Mouse (Mus musculus) macrophage (primary cell): ENCODE data around the gene Magi1. TPM values are rescaled to one million over a fixed set of nuclear protein-coding genes. Genes with fewer than 3 reads are reported as not detected.

Source experiments
- H3K27ac ChIP-seq: fragments of 350-480 bp; formaldehyde crosslinking; 2 replicates; pipeline ENCODE4 v1.9.0; 2021
- H3K36me3 ChIP-seq: fragments of 350-480 bp; formaldehyde crosslinking; 2 replicates; pipeline ENCODE4 v1.9.0; 2021; ENCODE audit errors: inconsistent target
- H3K4me3 ChIP-seq: fragments of 350-480 bp; formaldehyde crosslinking; 2 replicates; pipeline ENCODE4 v1.9.0; 2021; ENCODE audit errors: inconsistent target
- H3K79me2 ChIP-seq: fragments of 350-480 bp; formaldehyde crosslinking; 2 replicates; pipeline ENCODE4 v1.9.0; 2021; ENCODE audit errors: inconsistent target
- WGBS: methylation state at CpG from one replicate; pipeline ENCODE4 v1.1.7; 2026; ENCODE audit warnings: inconsistent platforms; ENCODE audit not compliant: missing documents; 5-methylcytosine and 5-hydroxymethylcytosine counted together
- polyA plus RNA-seq: library from polyadenylated mRNA; stranded (reverse); fragments of 250-400 nt; gene quantifications from 3 replicates; pipeline ENCODE4 v1.2.4, GENCODE M21; 2018; ENCODE audit warnings: inconsistent platforms

Gene Magi1
- polyA plus RNA-seq, 1 experiment from 2014 or later = 0.14 TPM

DNA sequence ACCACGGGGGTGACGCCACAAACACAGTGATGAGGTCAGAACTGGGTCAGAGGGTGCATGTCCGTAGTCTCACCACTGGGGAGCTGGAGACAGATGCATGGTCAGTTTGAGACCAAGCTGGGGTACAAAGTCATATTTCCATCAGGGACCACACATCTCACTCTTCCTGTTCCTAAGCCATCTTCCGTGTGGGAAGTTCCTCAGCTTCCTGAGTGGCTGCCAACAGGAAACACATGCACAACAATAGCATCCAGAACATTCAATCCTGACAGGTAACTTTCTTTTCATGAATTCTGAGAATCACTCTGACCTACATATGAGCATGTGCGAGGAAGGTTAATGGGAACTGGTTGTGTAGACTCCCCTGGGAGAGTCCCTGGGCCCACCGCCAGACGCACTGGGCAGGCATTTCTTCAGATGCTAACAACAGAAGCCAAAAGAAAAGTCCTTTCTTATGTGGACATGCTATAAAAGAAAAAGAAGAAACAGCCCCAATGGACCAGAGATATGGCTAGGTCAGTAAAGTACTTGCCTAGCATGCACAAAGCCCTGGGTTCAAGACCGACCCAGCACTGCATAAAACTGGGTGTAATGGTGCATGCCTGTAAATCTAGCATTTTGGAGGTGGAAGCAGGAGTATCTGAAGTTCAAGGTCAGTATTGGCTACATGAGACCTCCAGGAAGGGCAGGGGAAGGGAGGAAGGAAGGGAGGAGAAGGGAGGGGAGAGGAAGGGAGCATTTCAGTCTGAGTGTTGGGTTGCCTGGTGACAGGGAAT is 138.1 kb downstream of the Magi1 start:
- no peak overlapping the region for H3K4me3 ChIP-seq
- H3K79me2 ChIP-seq = no peaks in the 10 kb centered on the region
- H3K36me3 ChIP-seq = no peaks in the 10 kb centered on the region
- no peak overlapping the region for H3K27ac ChIP-seq
- WGBS = 88% methylated on average over 8 of the region's 8 CpGs

DNA sequence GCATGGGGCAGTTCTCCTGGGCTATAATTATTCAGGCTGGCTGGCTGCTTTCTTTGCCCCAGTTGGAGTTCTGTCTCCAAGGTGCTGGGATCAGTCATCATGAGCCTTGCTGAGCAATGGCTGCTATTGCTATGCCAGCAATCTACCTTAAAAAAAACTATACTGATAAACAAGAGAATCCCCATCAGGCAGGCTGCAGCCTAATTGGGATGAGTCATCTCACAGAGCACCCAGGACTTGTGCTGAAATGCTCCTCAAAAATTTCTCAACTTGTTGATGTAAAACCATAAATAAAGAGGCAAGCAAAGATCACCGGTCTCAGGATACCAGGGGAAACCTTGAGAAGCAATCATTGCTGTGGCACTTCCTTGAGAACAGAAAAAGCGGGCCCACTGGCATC is 141.2 kb downstream of the Magi1 start:
- Histone ChIP-seq H3K4me3 (no peak overlapping the region), H3K79me2 (no peaks in the 10 kb centered on the region), H3K27ac (no peak overlapping the region), H3K36me3 (no peaks in the 10 kb centered on the region)
- 87% methylated on average over 2 of the region's 2 CpGs for WGBS

DNA sequence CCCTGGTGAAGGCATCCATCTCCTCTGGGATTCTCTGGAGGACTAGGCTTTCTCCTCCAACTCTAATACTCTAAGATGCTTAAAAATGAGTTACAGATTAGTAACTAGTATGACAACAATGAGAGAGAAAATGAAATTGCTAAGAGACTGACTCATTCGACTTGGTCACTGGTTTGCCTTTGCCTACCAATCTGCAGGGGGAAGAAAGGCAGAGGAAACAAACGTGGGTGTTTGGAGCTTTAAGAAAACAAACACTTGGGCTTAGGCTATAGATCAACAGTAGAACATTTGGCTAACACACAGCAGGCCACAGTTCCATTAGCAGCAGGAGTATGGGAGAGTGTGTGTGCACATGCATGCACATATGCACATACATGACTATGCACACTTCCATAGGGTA is 142.2 kb downstream of the Magi1 start:
- Histone ChIP-seq H3K27ac (no peak overlapping the region), H3K79me2 (no peaks in the 10 kb centered on the region), H3K36me3 (no peaks in the 10 kb centered on the region), H3K4me3 (no peak overlapping the region)
- 73% methylated on average over 2 of the region's 2 CpGs for WGBS

DNA sequence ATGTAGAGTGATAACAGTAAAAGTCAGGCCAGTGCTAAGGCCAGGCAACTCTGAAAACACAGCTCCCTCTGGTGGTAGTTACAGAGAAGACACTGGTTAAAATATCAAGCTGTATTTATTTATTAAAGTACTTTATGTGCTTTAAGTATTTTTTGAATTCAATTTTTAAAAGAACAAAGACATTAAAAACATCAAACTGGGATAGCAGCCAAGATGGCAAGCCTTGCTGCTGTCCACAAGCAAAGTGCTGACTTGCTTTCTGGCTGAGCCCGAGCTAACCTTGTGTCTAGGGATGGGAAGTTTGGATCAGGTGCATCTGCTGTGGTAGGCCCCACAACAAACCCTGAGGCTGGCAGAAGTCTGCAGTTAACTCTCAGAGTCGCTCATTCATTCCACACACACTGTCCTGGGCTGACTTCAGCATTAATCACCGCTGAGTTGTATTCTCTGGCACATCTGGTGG is 143.7 kb downstream of the Magi1 start:
- 95% methylated on average over 3 of the region's 3 CpGs for WGBS
- no peaks in the 10 kb centered on the region for H3K36me3 ChIP-seq
- H3K4me3 ChIP-seq = no peak overlapping the region
- H3K79me2 ChIP-seq = no peaks in the 10 kb centered on the region
- no peak overlapping the region for H3K27ac ChIP-seq

DNA sequence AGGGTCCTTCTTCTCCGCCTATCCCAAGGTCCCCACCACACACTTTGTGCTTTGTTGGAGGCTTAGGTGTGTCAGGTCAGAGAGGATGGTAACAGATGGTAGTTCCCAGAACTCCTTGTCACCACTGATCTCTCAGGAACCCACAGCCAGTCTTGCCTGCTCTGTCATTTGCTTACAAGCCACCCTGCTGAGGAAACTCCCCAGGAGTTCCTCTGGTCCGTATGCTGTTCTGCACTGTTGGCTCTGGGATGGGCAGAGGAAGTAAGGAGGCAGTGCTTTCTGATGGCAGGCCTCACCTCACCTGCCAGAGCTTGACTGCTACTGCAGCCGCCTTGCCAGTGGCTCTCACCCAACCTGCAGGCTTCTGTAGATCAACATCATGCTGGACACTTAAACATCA is 147.0 kb downstream of the Magi1 start:
- Histone ChIP-seq H3K36me3 (no peaks in the 10 kb centered on the region), H3K27ac (no peak overlapping the region), H3K4me3 (no peak overlapping the region), H3K79me2 (no peaks in the 10 kb centered on the region)
- 88% methylated on average over 3 of the region's 3 CpGs for WGBS

DNA sequence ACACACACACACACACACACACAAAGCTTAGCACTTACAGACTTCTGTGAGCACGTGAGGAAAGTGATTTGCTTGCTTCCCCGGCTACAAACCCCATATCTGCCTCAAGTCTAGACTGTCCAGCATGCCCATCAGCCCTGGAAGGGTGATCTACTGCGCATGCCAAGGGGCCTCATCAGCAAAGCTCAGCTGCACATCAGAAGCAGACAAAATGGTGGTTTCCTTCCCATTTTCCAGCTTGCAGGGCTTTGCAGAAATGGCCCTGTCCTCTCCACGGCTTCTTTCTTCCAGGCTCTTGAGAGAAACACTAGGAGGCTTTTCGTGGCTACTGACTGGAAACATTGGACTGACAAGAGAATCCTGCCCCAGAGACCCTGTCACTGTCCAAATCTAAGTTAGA is 149.6 kb downstream of the Magi1 start:
- no peaks in the 10 kb centered on the region for H3K79me2 ChIP-seq
- WGBS = 84% methylated on average over 4 of the region's 5 CpGs
- no peak overlapping the region for H3K4me3 ChIP-seq
- no peak overlapping the region for H3K27ac ChIP-seq
- no peaks in the 10 kb centered on the region for H3K36me3 ChIP-seq

DNA sequence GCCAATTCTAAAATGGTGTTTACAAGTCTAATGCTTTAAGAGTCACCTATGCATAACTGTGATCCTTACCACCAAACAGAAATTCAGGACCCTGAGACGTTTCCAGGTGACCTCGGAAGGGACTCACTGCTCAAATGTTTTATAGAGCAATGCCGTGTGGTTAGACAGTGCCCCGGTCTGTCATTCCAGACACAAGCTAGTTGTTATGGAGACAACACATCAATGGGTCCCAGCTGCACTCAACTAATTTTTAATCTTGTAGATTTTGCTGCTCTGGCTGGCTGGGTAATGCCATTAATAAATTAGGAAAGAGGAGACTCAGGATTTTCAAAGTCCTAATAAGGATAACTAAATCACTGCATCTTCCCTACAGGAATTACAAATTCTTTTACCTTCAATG is 151.7 kb downstream of the Magi1 start:
- 72% methylated on average over 4 of the region's 4 CpGs for WGBS

DNA sequence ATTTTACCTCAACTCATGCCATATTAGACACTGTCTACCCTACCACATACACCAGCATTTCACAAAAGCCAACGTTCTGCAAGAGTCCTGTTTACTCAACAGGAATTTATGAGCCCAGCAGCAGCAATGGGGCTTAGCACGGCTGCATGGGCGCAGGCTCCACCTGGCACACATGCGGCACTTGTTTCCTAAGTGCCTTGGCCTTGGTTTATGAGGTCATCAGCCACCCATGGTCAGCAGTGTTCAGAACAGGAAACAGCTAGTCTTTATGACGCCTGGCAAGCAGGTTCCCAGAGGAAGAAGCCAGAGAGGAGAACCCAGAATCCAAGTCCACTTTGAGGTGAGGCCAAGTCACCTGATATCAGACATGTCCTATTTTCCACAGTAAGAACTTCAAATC is 153.3 kb downstream of the Magi1 start:
- H3K79me2 ChIP-seq = no peaks in the 10 kb centered on the region

More for the DNA sequence above, 151.7 kb downstream of the Magi1 start:
- Histone ChIP-seq H3K79me2 (no peaks in the 10 kb centered on the region), H3K36me3 (no peaks in the 10 kb centered on the region), H3K4me3 (no peak overlapping the region), H3K27ac (no peak overlapping the region)

DNA sequence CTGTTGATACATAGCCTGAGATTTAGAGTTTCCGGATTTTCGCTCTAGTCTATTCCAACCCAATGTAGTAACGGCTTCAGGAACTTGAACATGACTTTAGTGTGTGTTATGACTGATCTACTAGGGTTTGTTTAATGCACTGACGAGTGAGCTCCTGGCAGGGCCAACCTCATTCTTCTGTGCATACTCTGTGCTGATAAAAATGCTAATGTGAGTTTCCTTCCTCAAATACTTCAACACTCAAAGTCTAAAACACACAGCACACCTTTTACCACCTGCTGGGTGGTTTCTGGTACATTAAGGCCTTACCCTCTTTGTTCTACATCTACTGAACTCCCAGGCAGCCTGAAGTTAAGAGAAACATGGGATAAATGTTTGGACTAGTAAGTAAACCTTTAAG is 157.0 kb downstream of the Magi1 start:
- WGBS = 24% methylated on average over 4 of the region's 4 CpGs
- no peaks in the 10 kb centered on the region for H3K36me3 ChIP-seq
- no peak overlapping the region for H3K27ac ChIP-seq
- no peak overlapping the region for H3K4me3 ChIP-seq
- no peaks in the 10 kb centered on the region for H3K79me2 ChIP-seq

More for the DNA sequence above, 153.3 kb downstream of the Magi1 start:
- WGBS = 84% methylated on average over 5 of the region's 5 CpGs
- H3K27ac ChIP-seq = no peak overlapping the region
- H3K36me3 ChIP-seq = no peaks in the 10 kb centered on the region
- H3K4me3 ChIP-seq = no peak overlapping the region

DNA sequence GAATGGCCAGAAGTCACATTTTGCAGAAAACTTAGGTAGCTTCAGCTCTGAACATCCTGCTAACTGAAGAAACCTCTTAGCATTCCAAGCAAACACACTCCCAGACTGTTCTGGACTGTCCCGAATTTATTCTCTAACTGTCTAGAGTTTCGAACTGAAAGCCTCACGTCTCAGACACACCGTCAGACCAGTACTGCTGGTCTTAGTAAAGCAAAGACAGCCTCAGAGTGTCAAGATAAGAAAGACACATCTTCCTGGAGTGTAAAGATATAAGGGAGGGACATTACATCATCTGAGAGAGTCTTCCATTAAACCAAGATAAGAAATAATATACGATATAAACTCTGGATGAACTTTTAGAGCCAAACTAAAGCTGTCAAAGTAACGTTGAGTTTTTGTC is 158.6 kb downstream of the Magi1 start:
- Histone ChIP-seq H3K27ac (no peak overlapping the region), H3K36me3 (no peaks in the 10 kb centered on the region), H3K79me2 (no peaks in the 10 kb centered on the region), H3K4me3 (no peak overlapping the region)
- 95% methylated on average over 6 of the region's 6 CpGs for WGBS

DNA sequence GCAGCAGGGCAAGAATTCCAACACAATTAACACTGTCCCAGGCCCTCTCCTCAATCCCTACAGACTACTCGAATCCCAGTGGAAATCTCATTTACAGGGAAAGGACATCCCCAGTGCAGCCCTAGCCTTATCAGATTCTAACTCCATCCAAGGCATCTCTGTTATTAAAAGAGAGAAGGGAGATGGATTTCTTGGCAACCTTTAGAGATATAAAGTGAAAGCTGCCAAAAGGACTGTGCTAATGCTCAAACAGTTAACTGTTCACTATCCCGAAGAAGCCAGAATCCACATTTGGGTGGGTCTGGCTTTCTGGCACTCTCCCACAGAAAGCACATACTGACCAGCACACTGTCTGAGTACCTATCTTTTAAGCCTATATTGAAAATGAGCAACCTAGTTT is 159.4 kb downstream of the Magi1 start:
- H3K27ac ChIP-seq = no peak overlapping the region
- H3K79me2 ChIP-seq = no peaks in the 10 kb centered on the region
- no peaks in the 10 kb centered on the region for H3K36me3 ChIP-seq
- 79% methylated on average over 2 of the region's 2 CpGs for WGBS
- H3K4me3 ChIP-seq = no peak overlapping the region

DNA sequence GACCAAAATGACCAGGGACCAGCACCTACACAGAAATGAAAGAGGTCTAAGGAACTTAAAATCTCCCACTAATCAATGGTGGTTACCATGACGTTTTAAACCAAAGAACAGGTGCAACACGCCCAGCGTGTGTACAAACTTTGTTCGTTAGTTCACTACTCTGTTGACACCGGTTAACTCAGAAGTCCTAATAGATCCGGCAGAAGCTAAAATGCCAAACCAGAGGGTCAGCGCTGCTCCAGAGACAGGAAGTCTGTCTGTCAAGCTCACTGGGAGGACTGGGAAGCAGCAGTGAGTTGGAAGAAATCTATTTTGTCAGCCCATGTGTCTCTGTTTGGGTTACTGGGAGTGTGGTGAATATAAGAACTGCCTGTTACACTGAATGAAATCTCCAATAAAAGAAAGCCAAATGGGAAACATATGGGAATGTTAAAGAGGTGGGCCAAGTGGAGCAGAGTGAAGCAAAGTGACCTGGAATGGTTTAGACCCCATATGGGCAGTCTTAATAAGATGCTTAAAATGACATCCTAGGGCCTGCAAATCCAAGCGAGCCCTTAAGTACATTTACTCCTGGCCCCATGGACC is 161.1 kb downstream of the Magi1 start:
- Histone ChIP-seq H3K79me2 (no peaks in the 10 kb centered on the region), H3K27ac (no peak overlapping the region), H3K36me3 (no peaks in the 10 kb centered on the region), H3K4me3 (no peak overlapping the region)
- WGBS = 88% methylated on average over 8 of the region's 8 CpGs

DNA sequence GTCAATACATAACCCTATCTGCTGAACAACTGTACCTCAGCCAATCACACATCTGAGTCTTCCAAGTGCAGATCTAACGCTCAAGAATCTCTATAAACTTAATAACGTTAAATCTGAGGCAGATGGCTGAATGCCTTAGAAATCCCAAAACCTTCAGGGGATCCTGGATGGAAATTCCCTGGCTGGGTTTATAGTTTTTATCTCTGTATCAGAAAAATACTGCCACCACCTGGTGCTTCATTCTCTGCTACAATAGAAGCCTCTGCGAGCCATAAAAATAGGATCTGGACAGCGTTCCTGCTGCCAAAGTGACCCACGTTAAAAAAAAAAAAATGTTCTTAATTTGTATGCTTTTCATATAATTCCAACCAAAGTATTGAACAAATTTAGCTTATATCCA is 162.2 kb downstream of the Magi1 start:
- WGBS = 82% methylated on average over 5 of the region's 5 CpGs
- H3K36me3 ChIP-seq = no peaks in the 10 kb centered on the region
- H3K79me2 ChIP-seq = no peaks in the 10 kb centered on the region
- no peak overlapping the region for H3K27ac ChIP-seq
- no peak overlapping the region for H3K4me3 ChIP-seq

DNA sequence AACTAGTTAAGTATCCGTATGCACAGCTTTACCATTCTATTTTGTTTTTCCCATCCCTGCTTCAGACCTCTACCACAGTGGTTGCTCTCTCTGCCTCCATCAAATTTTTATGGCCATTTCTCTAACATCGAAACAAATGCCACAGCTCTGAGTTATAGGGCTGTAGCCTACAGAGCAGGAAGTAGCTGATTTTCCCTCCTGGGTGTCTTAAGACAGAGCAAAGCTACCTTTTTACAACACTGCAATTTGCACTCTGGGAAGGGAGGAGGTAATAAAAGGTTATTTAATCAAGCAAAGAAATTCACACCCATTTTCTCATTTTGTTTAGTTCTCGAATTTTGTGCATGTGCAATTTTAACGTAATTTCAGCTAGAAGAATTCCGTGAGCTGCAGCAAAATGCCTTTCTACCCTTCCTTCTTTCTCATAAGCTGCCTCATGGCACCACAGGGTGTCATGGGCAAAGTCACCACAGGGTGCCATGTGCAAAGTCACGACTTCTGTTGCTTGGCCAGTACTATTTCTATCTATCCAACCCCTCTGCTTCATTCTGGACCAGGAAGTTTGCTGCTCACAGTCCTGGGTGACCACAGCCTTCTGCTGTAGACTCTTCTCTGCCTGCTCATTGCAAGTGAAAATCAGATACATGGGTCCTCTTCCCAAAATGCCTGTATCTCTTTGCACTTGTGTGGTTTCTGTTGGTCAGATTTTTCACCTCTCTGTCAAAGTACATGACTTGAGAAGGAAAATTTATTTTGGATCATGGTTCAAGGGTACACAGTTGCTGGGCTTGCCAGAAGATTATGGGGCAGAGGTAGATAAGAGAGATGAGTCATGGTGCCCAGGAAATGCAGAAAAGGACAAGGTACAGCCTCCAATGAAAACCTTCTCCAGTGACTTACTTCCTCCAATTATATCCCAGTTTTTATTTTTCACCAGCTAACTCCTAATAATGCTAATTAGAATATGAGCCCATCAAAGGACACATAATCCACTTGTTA is 167.0 kb downstream of the Magi1 start:
- WGBS = 93% methylated on average over 6 of the region's 6 CpGs
- no peak overlapping the region for H3K27ac ChIP-seq
- no peaks in the 10 kb centered on the region for H3K36me3 ChIP-seq
- no peaks in the 10 kb centered on the region for H3K79me2 ChIP-seq
- H3K4me3 ChIP-seq = no peak overlapping the region

DNA sequence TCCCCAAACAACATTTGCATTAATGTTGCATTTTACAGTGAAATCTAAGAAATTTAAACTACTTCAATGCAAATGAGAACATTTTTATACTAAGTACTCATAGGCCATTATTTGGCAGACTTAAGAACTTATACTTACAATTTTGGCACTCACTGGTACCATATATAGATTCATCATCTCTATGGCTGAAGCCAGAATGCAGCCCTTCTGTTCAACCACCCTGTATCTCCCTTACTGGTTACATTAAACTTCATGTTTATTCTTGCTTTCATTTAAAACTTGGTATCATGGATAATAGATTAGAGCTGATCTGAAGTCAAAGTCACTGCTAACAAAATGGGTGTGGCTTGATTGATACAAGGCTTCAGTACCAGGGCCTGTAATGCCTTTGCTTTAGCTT is 171.9 kb downstream of the Magi1 start:
- no peak overlapping the region for H3K27ac ChIP-seq
- H3K36me3 ChIP-seq = no peaks in the 10 kb centered on the region
- no peak overlapping the region for H3K4me3 ChIP-seq
- no peaks in the 10 kb centered on the region for H3K79me2 ChIP-seq
